Mouse (Mus musculus): Measurements from ENCODE around the gene Ccdc22. TPM values are rescaled to one million over a fixed set of nuclear protein-coding genes. Genes with fewer than 3 reads are reported as not detected.

Ccdc22 gene
- 22.4 and 25.8 TPM in 2 replicates for polyA plus RNA-seq (2014; fragmentation: Nextera tagmentation; extraction: Ambion mirVana)

DNA sequence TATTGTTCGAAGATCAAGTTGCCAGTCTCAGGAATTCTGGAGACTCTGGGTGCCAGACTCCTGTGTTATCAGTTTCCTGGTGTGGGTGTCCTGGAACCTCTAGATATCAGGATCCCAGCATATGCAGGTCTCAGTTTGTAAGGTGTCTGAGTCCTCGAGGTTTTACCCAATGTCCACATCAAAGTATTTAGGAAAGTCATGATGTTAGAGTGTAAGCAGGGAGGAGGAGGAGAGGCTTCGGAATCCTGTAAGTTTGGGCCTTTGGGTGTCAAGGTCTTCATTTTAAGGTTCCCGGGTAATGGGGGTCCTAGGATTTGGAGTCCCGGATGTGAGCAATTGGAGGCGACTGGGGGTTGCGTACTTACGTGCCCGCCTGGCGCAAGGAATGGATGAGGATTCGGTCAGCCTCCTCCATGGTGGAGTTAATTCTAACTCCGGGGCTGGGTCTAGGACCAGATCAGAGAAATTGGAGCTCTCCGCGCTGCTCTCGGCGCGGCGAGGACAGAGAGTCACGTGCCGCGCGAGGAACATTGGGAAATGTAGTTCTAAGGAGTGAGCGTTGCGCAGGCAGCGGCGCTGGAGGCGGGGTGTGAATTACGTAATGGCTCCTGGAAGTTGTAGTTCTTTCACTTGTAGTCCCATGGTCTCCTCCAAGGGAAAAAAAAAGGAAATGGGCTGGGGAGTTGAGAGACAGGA lies at the start of gene Ccdc22:
Ccdc22 (minus strand) TSS at position 639 of the 696 bp plus-strand sequence.
- DNase-seq (ENCODE audit: low spot score) = peak; percentile 83
- Histone ChIP-seq H3K4me2 (replicated peaks; ENCODE audit: low read depth, low read length) (peak within 1 kb of the TSS; percentile 36), H3K9ac (ENCODE audit: low read depth, low read length) (0 out of 2 replicates have a peak within 1 kb of the TSS, but pooled peaks have one; percentile 40), H3K4me1 (replicated peaks; ENCODE audit: control insufficient read depth, insufficient read depth, low read length) (no peaks in the 10 kb centered on the region), H3K4me3 (ENCODE audit: low read depth, low read length) (peak within 1 kb of the TSS; percentile 39), H3K27me3 (ENCODE audit: control insufficient read depth, insufficient read depth, low read length) (no peaks in the 10 kb centered on the region), H3K36me3 (ENCODE audit: control insufficient read depth, insufficient read depth, low read length) (no peaks in the 10 kb centered on the region), H3K27ac (ENCODE audit: low read depth, low read length) (no peak within 1 kb of the TSS), H3K9me3 (ENCODE audit: control insufficient read depth, low read length) (no peaks in the 10 kb centered on the region)
- ATAC-seq (ENCODE audit: low FRiP score) = peak; percentile 92
- WGBS = 18% methylated on average over 28 of the region's 28 CpGs

DNA sequence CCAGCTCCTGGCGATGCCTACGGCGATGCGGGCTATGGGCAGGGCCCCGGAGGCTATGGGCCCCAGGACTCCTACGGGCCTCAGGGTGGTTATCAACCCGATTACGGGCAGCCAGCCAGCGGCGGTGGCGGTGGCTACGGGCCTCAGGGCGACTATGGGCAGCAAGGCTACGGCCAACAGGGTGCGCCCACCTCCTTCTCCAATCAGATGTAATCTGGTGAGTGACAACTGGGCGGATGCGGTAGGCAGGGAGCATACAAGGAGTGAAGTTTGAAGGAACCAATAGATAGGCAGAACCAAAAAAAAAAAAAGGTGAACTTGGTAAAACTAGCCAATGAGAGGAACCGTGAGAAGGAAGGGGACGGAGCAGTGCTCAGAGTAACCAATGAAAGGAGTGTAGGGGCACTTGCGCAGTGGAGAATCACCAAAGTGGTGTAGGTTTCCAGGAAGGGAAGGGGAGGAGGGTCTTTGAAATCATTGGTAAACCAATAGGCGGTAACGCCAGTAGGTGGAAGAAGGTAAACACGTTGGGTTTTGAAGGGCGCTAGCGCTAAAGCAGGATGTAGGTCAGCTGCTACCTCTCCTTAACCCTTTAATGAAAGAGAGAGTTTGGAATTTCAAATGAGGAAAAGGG lies 43.5 kb upstream of the Ccdc22 start:
- no peaks in the 10 kb centered on the region for H3K9me3 ChIP-seq (ENCODE audit: control insufficient read depth, low read length)
- ATAC-seq (ENCODE audit: low FRiP score) (peak; percentile 97), DNase-seq (ENCODE audit: low spot score) (peak; percentile 69)
- peak overlapping the region; percentile 37 for H3K4me2 ChIP-seq (replicated peaks; ENCODE audit: low read depth, low read length)
- 15% methylated on average over 25 of the region's 25 CpGs for WGBS
- H3K4me3 ChIP-seq (ENCODE audit: low read depth, low read length) = peak overlapping the region; percentile 34
- no peaks in the 10 kb centered on the region for H3K27me3 ChIP-seq (ENCODE audit: control insufficient read depth, insufficient read depth, low read length)
- H3K27ac ChIP-seq (ENCODE audit: low read depth, low read length) = 0 out of 2 replicates have a peak overlapping the region, but pooled peaks have one; percentile 33
- no peaks in the 10 kb centered on the region for H3K4me1 ChIP-seq (replicated peaks; ENCODE audit: control insufficient read depth, insufficient read depth, low read length)
- no peaks in the 10 kb centered on the region for H3K36me3 ChIP-seq (ENCODE audit: control insufficient read depth, insufficient read depth, low read length)
- peak overlapping the region; percentile 49 for H3K9ac ChIP-seq (ENCODE audit: low read depth, low read length)

DNA sequence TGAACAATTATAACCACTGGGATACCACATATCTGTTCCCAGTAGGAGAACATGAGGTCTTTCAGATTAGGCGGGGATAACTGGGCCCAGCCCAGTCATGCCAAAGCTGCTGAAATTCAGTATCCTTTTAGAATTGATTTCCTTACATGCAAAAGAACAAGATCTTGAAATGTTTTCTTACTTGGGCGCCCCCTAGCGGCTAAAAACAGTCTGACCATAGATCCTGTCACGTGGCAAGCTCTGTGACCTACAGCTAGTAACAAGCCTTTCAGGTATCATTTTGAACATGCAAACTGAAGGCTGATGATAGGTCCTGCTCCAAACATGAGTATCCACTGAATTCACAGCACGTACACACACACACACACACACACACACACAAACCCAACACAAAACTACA lies 40.0 kb upstream of the Ccdc22 start:
- no peaks in the 10 kb centered on the region for H3K36me3 ChIP-seq (ENCODE audit: control insufficient read depth, insufficient read depth, low read length)
- no peaks in the 10 kb centered on the region for H3K27me3 ChIP-seq (ENCODE audit: control insufficient read depth, insufficient read depth, low read length)
- DNase-seq (ENCODE audit: low spot score) (peak; percentile 80), ATAC-seq (ENCODE audit: low FRiP score) (no peak)
- no peak overlapping the region for H3K4me3 ChIP-seq (ENCODE audit: low read depth, low read length)
- no peak overlapping the region for H3K4me2 ChIP-seq (replicated peaks; ENCODE audit: low read depth, low read length)
- no peaks in the 10 kb centered on the region for H3K4me1 ChIP-seq (replicated peaks; ENCODE audit: control insufficient read depth, insufficient read depth, low read length)
- 16% methylated on average over 5 of the region's 5 CpGs for WGBS
- no peak overlapping the region for H3K9ac ChIP-seq (ENCODE audit: low read depth, low read length)
- H3K9me3 ChIP-seq (ENCODE audit: control insufficient read depth, low read length) = no peaks in the 10 kb centered on the region
- no peak overlapping the region for H3K27ac ChIP-seq (ENCODE audit: low read depth, low read length)

DNA sequence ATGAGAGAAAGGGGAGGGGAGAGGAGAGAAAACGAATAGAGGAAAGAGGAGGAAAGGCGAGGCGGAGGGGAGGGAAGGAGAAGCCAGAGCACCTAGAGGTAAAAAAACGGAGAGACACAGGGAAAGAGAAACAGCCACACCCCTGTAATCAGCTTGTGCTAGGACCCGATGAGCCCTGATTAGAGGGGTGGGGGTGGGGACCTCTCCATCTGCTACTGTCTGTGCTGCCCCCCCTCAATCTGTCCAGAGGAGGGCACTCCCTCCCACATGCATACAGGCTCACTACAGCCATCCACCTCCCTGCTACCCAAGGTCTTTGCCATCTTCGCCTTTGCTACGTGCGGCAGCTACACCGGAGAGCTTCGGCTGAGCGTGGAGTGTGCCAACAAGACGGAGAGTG lies 35.5 kb upstream of the Ccdc22 start:
- Histone ChIP-seq H3K4me2 (replicated peaks; ENCODE audit: low read depth, low read length) (no peak overlapping the region), H3K36me3 (ENCODE audit: control insufficient read depth, insufficient read depth, low read length) (no peaks in the 10 kb centered on the region), H3K9me3 (ENCODE audit: control insufficient read depth, low read length) (no peaks in the 10 kb centered on the region), H3K27ac (ENCODE audit: low read depth, low read length) (no peak overlapping the region), H3K9ac (ENCODE audit: low read depth, low read length) (no peak overlapping the region), H3K4me1 (replicated peaks; ENCODE audit: control insufficient read depth, insufficient read depth, low read length) (no peaks in the 10 kb centered on the region), H3K4me3 (ENCODE audit: low read depth, low read length) (no peak overlapping the region), H3K27me3 (ENCODE audit: control insufficient read depth, insufficient read depth, low read length) (no peaks in the 10 kb centered on the region)
- ATAC-seq (ENCODE audit: low FRiP score) (no peak), DNase-seq (ENCODE audit: low spot score) (no peak)
- 36% methylated on average over 11 of the region's 12 CpGs for WGBS

DNA sequence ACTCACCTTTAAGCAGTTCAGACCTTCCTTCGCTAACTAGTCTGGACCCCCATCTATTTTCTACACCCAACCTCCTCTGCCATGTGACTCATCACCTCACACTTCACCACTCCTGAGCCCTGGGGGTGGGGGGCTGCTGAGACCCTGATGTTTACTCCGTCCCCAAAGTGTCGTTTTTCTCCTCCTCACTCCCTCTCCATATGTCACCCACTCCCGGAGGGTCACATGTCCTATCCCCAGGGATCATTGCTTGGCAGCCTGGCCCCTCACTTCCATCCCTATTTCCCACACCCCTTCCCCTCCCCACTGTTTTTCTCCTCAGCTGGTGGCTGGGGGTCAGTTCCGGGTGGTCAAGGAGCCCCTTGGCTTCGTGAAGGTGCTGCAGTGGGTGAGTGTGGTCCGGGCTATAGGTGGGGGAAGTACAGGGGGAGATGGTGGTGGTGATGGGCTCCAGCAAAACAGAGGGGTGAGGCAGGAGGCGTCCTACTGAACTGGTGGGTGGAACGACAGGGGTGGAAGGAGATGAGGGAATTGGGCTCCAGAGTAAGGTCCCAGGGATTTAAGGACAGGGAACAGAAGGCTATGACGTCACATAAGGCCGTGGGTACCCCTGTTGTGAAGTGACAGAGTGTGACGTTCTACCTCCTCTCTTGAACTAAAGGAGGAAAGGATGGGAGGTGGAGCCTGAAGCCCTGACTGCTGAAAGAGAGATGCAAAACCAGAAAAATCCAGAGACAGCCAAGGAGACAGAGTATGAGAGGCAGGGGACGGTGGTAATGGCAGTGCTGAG lies 34.4 kb upstream of the Ccdc22 start:
- no peaks in the 10 kb centered on the region for H3K9me3 ChIP-seq (ENCODE audit: control insufficient read depth, low read length)
- ATAC-seq (ENCODE audit: low FRiP score) = peak; percentile 25; the same call in 1 of the 2 replicates
- WGBS = 23% methylated on average over 13 of the region's 13 CpGs
- DNase-seq (ENCODE audit: low spot score) = no peak
- no peak overlapping the region for H3K27ac ChIP-seq (ENCODE audit: low read depth, low read length)
- H3K9ac ChIP-seq (ENCODE audit: low read depth, low read length) = 0 out of 2 replicates have a peak overlapping the region, but pooled peaks have one; percentile 7
- H3K36me3 ChIP-seq (ENCODE audit: control insufficient read depth, insufficient read depth, low read length) = no peaks in the 10 kb centered on the region
- peak overlapping the region; percentile 45 for H3K4me2 ChIP-seq (replicated peaks; ENCODE audit: low read depth, low read length)
- peak overlapping the region; percentile 51 for H3K4me3 ChIP-seq (ENCODE audit: low read depth, low read length)
- no peaks in the 10 kb centered on the region for H3K4me1 ChIP-seq (replicated peaks; ENCODE audit: control insufficient read depth, insufficient read depth, low read length)
- H3K27me3 ChIP-seq (ENCODE audit: control insufficient read depth, insufficient read depth, low read length) = no peaks in the 10 kb centered on the region

DNA sequence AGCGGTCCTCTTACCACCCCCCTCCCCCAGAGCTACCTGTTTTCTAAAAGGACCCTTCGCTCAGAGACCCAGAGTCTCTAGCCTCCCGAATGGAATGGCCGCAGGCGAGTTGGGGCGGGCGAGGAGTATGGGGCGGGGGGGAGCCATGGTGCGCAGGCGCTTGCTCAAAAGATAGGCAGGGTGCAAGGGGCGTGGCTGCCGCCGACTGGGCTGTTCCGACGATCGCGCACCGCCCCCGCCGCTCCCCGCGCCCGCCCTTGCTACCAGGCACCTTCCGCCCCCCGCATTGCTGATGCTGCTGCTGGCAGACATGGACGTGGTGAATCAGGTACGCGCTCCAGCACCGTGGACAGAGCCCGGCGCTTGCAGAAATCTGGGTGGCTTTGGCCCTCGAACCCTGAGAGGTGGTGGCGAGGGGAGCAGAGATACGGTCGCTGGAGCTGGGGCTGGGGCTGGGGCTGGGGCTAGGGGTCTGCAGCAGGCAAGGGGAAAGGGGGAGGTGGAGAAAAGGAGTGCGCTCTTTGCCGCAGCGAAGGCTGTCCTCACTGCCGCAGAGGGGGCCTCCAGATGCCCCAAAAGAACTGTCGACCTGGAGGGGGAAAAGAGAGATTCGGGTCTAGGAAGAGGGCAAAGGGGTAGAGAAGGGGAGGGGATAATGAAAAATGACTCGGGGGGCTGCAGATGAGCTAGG lies 33.2 kb upstream of the Ccdc22 start, which contains the start of gene Syp:
Syp (plus strand) TSS at position 71 of the 691 bp plus-strand sequence.
- Histone ChIP-seq H3K9me3 (ENCODE audit: control insufficient read depth, low read length) (no peaks in the 10 kb centered on the region), H3K4me2 (replicated peaks; ENCODE audit: low read depth, low read length) (peak within 1 kb of the TSS; percentile 45), H3K9ac (ENCODE audit: low read depth, low read length) (peak within 1 kb of the TSS; percentile 45), H3K4me3 (ENCODE audit: low read depth, low read length) (peak within 1 kb of the TSS; percentile 51), H3K27me3 (ENCODE audit: control insufficient read depth, insufficient read depth, low read length) (no peaks in the 10 kb centered on the region), H3K4me1 (replicated peaks; ENCODE audit: control insufficient read depth, insufficient read depth, low read length) (no peaks in the 10 kb centered on the region), H3K36me3 (ENCODE audit: control insufficient read depth, insufficient read depth, low read length) (no peaks in the 10 kb centered on the region), H3K27ac (ENCODE audit: low read depth, low read length) (peak within 1 kb of the TSS; percentile 24; the same call in 1 of the 2 replicates)
- DNase-seq (ENCODE audit: low spot score) (peak; percentile 86), ATAC-seq (ENCODE audit: low FRiP score) (peak; percentile 83)
- 20% methylated on average over 22 of the region's 42 CpGs for WGBS

DNA sequence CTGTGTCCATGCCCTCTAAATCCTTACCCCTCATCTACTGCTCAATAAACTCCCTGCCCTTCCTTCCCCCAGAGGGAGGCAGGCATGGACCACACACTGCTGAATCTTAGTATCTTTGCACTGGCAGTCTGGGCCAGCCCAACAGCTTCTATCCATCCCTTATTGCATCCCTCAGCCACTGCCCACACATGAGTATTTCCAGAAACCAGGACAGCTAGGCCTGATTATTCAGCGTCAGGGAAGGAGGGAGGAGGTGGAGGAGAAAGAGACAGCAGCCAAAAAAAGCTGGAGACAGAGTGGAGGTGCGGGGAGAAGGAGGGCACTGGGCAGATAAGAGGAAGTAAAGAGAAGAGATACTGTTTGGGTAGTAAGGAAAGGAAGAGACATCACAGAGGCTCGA lies 29.8 kb upstream of the Ccdc22 start:
- Histone ChIP-seq H3K9me3 (ENCODE audit: control insufficient read depth, low read length) (no peaks in the 10 kb centered on the region), H3K4me3 (ENCODE audit: low read depth, low read length) (no peak overlapping the region), H3K4me2 (replicated peaks; ENCODE audit: low read depth, low read length) (no peak overlapping the region), H3K27me3 (ENCODE audit: control insufficient read depth, insufficient read depth, low read length) (no peaks in the 10 kb centered on the region), H3K27ac (ENCODE audit: low read depth, low read length) (no peak overlapping the region), H3K36me3 (ENCODE audit: control insufficient read depth, insufficient read depth, low read length) (no peaks in the 10 kb centered on the region), H3K9ac (ENCODE audit: low read depth, low read length) (no peak overlapping the region), H3K4me1 (replicated peaks; ENCODE audit: control insufficient read depth, insufficient read depth, low read length) (no peaks in the 10 kb centered on the region)
- 71% methylated on average over 3 of the region's 3 CpGs for WGBS
- no peak for DNase-seq (ENCODE audit: low spot score)
- ATAC-seq (ENCODE audit: low FRiP score) = no peak

DNA sequence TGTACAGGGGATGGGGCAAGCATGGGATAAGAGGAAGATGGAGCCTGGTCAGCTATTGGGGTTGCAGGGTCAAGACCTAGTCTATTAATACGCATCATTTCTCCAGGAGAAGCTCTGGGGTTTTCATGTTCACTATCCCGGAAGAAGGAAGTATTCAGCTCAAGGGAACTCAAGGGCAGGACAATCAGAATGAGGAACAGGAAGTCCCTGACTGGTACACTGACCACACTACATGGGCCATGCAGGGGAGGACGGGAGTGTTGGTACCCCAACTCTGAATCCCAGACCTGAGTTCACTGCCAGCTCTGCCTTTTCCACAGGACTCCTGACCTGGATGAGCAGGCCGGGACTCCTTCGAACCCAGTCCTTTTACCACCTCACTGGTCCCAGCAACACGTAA lies 27.2 kb upstream of the Ccdc22 start:
- H3K36me3 ChIP-seq (ENCODE audit: control insufficient read depth, insufficient read depth, low read length) = no peaks in the 10 kb centered on the region
- H3K27me3 ChIP-seq (ENCODE audit: control insufficient read depth, insufficient read depth, low read length) = no peaks in the 10 kb centered on the region
- no peaks in the 10 kb centered on the region for H3K4me1 ChIP-seq (replicated peaks; ENCODE audit: control insufficient read depth, insufficient read depth, low read length)
- WGBS = 92% methylated on average over 6 of the region's 6 CpGs
- H3K9me3 ChIP-seq (ENCODE audit: control insufficient read depth, low read length) = no peaks in the 10 kb centered on the region
- ATAC-seq (ENCODE audit: low FRiP score) (no peak), DNase-seq (ENCODE audit: low spot score) (no peak)
- no peak overlapping the region for H3K4me3 ChIP-seq (ENCODE audit: low read depth, low read length)
- H3K4me2 ChIP-seq (replicated peaks; ENCODE audit: low read depth, low read length) = no peak overlapping the region
- no peak overlapping the region for H3K27ac ChIP-seq (ENCODE audit: low read depth, low read length)
- no peak overlapping the region for H3K9ac ChIP-seq (ENCODE audit: low read depth, low read length)
